Mouse (Mus musculus): ENCODE measurements around the gene Cdh12.

DNA sequence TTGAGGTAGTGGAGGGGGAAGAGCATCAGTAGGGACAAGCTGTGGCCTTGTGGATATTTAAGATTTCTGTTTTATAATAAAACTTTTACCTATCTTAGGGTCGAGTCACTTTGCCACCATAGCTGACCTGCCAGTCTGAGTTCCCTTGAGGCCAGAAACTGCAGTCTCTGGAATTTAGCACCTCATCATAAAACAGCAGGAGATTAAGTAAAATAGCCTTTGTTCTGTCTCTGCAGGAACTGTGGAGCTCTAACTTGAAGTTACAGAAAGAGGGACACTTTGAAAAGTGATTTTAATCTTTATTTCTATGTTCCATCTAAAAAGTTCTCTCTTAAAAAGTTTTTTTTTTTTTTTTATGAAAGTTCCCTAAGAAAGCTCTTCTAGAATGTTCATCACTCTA is 736.7 kb downstream of the Cdh12 start:
- TF ChIP-seq POLR2A (IDR thresholded peaks at IDR 0.05; ENCODE audit: low read depth, low read length) (no peak), NELFE (IDR thresholded peaks at IDR 0.05; ENCODE audit: low read depth, low read length) (no peak)
